Mouse (Mus musculus): ENCODE results near the gene Chst11.

DNA sequence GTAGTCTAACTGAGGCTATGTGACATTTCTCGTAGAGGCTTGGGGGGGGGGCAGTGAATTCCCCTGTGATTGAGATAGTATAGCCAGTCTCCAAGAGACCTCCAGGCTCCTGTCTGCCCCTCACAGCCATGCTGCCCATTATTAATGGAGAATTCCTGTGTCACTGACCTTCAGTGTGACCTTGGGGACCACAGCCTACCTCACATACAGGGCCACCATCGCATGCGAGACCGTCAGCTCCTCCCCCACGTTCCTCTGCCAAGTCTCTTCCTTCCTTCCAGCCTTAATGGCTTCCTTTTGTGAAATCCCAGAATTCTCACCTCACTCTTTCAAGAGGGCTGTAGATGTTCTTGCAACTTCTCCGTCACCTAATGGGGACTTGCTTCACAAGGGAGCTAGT, 184.3 kb downstream of the Chst11 start:
- TF ChIP-seq CTCF (IDR thresholded peaks at IDR 0.05; ENCODE audit: insufficient read depth, low read depth, low read length), result no peak
- no peak for TF ChIP-seq POLR2A (IDR thresholded peaks at IDR 0.05; ENCODE audit: insufficient read depth, low read depth, low read length)
